Mouse (Mus musculus): Measurements from ENCODE around the gene Pard3b.
"Not testable (repeated sequence)": the region's sequence is repeated elsewhere in the genome, so short reads cannot be mapped to it uniquely, and the experiment has no call there.

Pard3b gene

GRCm38 (mm10) chr1:62566596-62566995, 928.0 kb downstream of the Pard3b start:
- DNase-seq (ENCODE audit: low read depth, low spot score) = no peak

- DNase-seq (ENCODE audit: low read depth, low spot score) = no peak
Measured at GRCm38 (mm10) chr1:62576939-62577590, 938.4 kb downstream of the Pard3b start.

- no peak for DNase-seq (ENCODE audit: low read depth, low spot score)
Measured at GRCm38 (mm10) chr1:62579024-62579765, 940.6 kb downstream of the Pard3b start.

DNA sequence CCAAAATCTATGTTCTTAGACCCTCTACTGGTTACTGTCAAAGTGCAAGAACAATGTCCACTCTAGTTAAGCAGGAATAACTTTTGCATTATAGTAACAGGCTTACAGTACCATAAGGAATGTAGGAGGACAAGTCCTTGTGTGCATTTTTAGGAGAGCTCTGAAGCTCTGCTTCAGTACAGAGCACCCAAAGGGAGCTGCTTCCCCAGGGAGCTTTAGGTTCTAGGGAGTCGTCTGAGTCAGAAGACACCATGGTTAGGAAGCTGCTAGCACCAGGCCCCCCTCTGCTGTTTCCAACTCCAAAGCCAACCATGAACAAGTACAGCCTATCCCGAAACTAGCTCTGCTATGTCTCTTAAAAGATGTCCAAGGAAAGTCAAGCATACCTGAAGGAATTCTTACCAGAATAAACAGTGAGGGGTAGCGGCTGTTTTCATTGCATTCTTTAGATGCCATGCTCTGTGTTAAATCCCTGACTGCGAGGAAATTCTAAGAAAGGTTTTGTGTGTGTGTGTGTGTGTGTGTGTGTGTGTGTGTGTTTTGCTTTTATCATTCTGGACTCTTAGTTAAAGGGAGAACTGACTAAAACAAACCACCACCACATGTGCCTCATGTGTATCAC, 941.8 kb downstream of the Pard3b start:
- no peak for DNase-seq (ENCODE audit: low read depth, low spot score)

GRCm38 (mm10) chr1:62582476-62582875, 943.9 kb downstream of the Pard3b start:
- no peak for DNase-seq (ENCODE audit: low read depth, low spot score)

DNA sequence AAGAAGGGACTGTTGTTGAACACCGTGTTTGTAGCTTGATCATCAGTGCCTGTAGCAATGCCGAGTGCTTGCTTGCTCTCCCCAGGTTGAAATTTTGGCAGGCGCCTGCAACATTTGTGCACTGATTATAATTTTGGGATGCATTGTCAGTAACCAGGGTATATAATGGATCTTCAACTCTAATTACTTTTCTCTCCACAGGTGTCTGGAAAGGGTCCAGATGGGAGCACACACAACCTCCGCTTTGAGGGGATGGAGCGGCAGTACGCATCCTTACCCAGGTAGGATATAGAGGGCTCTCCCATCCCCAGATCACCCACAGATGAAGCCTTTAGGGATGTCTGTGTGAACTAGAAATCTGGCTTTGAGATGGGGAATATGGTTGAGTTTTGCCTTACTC, 948.9 kb downstream of the Pard3b start:
- no peak for DNase-seq (ENCODE audit: low read depth, low spot score)

DNA sequence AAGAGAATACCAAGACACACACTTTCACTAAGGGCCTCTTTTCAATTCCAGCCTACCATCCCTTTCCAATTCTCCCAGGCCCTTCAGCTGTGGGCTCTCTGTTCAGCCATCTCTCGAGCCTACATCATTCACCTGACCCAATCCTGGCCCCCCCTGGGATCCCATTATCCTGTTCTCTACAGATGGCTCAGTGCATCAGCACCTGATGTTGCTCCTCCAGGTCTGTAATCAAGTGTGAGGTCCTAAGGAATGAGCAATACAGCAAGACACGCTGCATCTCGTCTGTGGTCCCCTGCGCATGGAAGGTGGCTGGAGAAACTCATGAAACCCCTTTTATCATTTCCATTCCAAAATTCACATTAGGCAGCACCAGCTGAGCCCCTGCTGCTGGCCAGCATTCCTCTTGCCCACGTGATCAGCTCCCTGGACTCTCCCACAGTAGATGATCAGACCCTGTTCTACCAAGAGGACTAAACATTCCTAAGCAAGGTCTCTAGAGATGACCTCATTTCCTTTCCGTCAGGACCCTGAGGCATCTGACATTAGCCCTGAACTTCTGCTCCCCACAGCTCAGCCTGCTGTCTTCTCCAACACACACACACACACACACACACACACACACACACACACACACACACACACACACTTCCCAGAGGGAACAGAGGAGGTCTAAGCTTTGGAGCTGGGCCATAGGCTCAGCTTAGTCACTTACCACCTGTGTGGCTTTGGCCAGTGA, 952.8 kb downstream of the Pard3b start:
- peak; percentile 18 for DNase-seq (ENCODE audit: low read depth, low spot score)

GRCm38 (mm10) chr1:62595401-62595800, 956.8 kb downstream of the Pard3b start:
- DNase-seq (ENCODE audit: low read depth, low spot score) = no peak

GRCm38 (mm10) chr1:62597751-62598400, 959.3 kb downstream of the Pard3b start:
- no peak for DNase-seq (ENCODE audit: low read depth, low spot score)

GRCm38 (mm10) chr1:62598551-62598950, 959.9 kb downstream of the Pard3b start:
- no peak for DNase-seq (ENCODE audit: low read depth, low spot score)

- DNase-seq (ENCODE audit: low read depth, low spot score) = not testable (repeated sequence)
Measured at GRCm38 (mm10) chr1:62604644-62605043, 966.0 kb downstream of the Pard3b start.

GRCm38 (mm10) chr1:62618109-62618665, 979.6 kb downstream of the Pard3b start:
- no peak for DNase-seq (ENCODE audit: low read depth, low spot score)

DNA sequence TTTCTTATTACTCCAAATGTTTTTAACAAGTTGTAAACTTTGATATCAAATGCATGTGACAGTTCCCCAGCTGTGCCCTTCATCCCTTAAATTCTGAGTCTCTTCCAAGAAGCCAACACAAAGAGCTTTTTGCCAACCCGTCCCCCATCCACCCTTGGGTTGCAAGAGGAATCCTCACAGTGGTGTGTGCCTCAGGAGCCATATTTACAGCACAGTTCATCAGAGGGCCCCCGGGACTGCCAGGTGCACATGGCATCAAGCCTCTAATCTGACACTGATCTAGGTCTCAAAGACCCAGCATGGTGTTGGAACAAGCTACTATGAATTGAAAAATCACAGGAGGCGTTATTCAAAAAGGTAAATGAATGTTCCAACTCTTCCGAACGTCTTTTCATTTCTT, 980.8 kb downstream of the Pard3b start:
- DNase-seq (ENCODE audit: low read depth, low spot score) = no peak

GRCm38 (mm10) chr1:62622447-62622846, 983.8 kb downstream of the Pard3b start:
- no peak for DNase-seq (ENCODE audit: low read depth, low spot score)

DNA sequence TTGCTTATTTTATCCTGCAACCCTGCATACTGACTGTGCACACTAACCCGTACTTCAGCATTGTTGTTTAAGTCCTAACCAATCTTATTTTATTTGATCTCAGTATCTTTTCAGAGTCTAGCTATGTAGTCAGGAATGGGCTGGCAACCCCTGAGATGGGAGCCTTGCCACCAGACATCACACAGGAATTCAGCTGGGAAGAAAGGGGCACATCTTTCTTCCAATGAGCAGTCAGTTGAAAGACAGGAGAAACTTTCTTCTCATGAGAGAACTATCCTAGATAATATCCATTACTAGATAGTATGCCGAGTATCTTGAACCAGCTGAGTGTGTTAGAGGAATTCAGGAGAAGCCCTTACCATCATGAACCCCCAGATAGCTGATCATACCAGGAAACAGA, 985.5 kb downstream of the Pard3b start:
- no peak for DNase-seq (ENCODE audit: low read depth, low spot score)

GRCm38 (mm10) chr1:62624836-62625235, 986.2 kb downstream of the Pard3b start:
- no peak for DNase-seq (ENCODE audit: low read depth, low spot score)

- no peak for DNase-seq (ENCODE audit: low read depth, low spot score)
Measured at GRCm38 (mm10) chr1:62625332-62625731, 986.7 kb downstream of the Pard3b start.

DNA sequence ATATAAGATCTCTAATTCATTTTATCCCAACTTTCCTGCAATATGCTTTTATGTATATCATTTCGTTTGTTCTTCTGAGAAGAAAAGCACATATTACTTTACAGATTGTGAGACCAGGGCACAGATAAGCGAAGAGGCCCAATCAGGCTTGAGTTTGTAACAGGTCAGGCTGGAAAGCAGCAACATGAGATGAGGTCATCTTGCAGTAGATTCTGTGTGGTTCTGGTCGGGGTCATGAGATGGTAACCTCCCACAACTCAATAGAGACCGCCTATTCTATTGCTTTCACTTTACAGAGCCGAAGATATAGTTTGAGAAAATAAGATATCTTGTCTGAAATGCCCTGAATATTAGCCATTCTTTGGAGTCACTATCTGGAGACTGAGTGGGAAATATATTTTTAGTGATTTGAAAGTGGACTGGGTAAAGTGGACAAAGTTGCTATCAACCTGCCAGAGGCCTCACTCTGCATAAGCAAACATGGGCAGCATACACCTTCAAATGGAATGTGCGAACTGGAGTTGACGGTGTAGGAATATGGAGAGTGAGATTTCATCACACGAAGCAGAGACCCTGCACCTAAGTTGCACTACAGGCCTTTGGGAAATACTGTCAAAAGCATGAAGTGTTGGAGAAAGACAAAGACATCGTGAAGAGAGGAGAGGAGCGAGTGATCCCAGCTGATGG, 987.3 kb downstream of the Pard3b start:
- no peak for DNase-seq (ENCODE audit: low read depth, low spot score)

DNA sequence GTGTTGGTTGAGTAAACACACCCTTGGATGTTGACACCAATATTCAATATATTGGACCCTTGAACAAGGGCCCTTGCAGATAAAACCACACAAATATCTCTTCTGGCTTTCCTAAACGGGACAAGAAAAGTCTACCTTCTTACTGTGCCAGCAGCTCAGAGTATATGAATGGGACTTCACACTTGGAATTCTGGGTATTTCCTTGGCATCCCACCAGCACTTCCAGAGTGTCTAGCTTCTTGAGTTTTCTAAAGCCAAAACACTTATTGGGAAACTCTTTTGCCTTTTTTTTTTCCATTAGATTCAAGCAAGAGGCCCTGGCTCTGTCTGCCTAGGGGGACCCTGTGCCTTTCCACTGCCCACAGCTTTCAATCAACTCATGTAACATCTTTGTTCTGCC, 991.3 kb downstream of the Pard3b start:
- no peak for DNase-seq (ENCODE audit: low read depth, low spot score)

DNA sequence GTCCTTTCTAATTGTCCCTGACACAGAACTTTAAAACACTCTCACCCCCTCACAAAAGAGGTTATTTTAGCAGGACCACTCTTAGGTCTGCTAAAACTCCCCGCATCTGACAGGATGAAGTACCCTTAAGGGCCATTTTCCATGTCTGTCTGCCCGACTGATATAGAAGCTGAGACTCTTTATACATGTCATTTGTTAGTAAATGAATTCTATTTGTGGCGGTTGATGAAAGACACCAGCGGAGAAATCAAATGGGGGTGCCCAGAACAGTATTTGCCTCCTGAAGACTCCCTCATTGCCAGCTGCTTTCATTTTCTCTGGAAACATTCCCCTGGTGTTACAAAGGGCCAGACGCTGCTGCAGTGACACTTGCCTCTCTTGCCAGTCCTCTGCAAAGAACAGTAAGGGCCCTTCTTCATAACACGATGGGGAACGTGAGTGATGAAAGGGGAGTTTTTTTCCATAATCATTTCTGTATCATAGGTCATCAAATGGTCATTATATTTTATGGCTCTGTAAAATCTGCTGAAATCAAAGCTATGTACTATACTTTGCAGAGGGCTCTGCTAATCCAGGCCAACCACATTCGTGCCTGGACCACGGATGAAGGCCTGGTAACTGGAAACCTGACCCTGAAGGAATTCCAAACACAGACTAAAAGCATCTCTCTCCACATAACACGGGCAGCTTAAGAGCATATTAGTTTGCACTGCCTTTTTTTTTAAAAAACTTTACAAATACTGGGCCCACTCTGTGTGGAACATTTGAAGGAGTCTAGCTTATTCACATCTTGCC, 993.1 kb downstream of the Pard3b start:
- DNase-seq (ENCODE audit: low read depth, low spot score) = no peak

Data from skeletal muscle tissue, adult 2 months (tissue).